Mouse (Mus musculus) hindbrain, postnatal 0 days (tissue): ENCODE measurements at regions not wholly inside any gene's neighbourhood (a gene's known extent, or its start where the extent isn't known, plus 50 kb on each side); places are given as distances from the start of the nearest gene placed in this dataset.

ENCODE experiments used
- ATAC-seq: fragments of 200-750 bp; cut with Nextera tagmentation; 2 replicates; pipeline ENCODE4 v1.8.0; 2017; ENCODE audit warnings: mild to moderate bottlenecking, moderate TSS enrichment, moderate library complexity
- DNase-seq: peaks from one replicate; pipeline ENCODE4 v3.0.0-alpha.2; 2015; ENCODE audit warnings: low spot score
- H3K27ac ChIP-seq: fragments of 300-500 bp; sonication (generic); 2 replicates; pipeline ENCODE4 v1.5.1; 2014; ENCODE audit warnings: mild to moderate bottlenecking
- H3K27me3 ChIP-seq: fragments of 300-500 bp; sonication (generic); 2 replicates; pipeline ENCODE4 v1.6.1; 2014; ENCODE audit warnings: low read length, mixed read lengths; ENCODE audit not compliant: insufficient read depth
- H3K36me3 ChIP-seq: fragments of 300-500 bp; sonication (generic); 2 replicates; pipeline ENCODE4 v1.6.1; 2014; ENCODE audit warnings: low read length, mixed read lengths; ENCODE audit not compliant: insufficient read depth
- H3K4me1 ChIP-seq: fragments of 300-500 bp; sonication (generic); 2 replicates; pipeline ENCODE4 v1.6.1; 2014; ENCODE audit warnings: antibody characterized with exemption, low read length, mixed read lengths; ENCODE audit not compliant: insufficient read depth
- H3K4me2 ChIP-seq: fragments of 300-500 bp; sonication (generic); 2 replicates; pipeline ENCODE4 v1.6.1; 2014; ENCODE audit warnings: low read depth, mild to moderate bottlenecking, low read length, moderate library complexity, mixed read lengths
- H3K4me3 ChIP-seq: fragments of 300-500 bp; sonication (generic); 2 replicates; pipeline ENCODE4 v1.5.1; 2014; ENCODE audit warnings: low read length
- H3K9ac ChIP-seq: fragments of 300-500 bp; sonication (generic); replicated peaks from 2 replicates; pipeline ENCODE4 v1.6.1; 2014; ENCODE audit warnings: mild to moderate bottlenecking, low read length, moderate library complexity, mixed read lengths
- H3K9me3 ChIP-seq: fragments of 300-500 bp; sonication (generic); 2 replicates; pipeline ENCODE4 v1.6.1; 2016; ENCODE audit warnings: low read length, mixed read lengths
- CTCF ChIP-seq: IDR thresholded peaks from 2 replicates; pipeline ENCODE4 v1.5.1; 2016; ENCODE audit warnings: antibody characterized with exemption, control low read depth, low read depth
- WGBS: fragments of 180-500 bp; shearing (Covaris S2); extraction: QIAGEN DNeasy Blood & Tissue Kit; methylation state at CpG from one replicate; pipeline ENCODE4 v1.1.7; 2014; 5-methylcytosine and 5-hydroxymethylcytosine counted together

DNA sequence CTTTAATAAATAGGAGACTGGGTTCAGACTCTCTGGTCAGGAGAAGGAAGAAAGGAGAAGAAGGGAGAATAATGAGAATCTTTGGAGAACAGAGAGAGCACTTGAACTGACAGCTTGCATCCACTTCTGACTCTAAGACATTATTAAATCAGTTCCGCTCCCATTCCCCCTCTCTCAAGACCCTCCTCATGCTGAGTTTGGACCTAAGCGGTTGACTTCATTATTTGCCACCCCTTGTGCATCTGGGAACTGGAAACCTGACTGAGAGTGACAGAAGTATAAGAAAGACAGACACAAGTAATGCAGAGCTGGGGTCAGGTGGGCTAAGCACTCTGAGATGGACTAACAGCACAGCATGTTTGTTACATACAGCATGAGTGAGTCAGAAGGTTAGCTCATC lies 80.3 kb upstream of the Khdrbs2 start:
- Histone ChIP-seq H3K4me3 (no peak overlapping the region), H3K27ac (no peak overlapping the region), H3K9me3 (no peaks in the 10 kb centered on the region), H3K4me1 (no peaks in the 10 kb centered on the region), H3K36me3 (no peaks in the 10 kb centered on the region), H3K4me2 (no peak overlapping the region), H3K27me3 (no peaks in the 10 kb centered on the region), H3K9ac (no peak overlapping the region)
- ATAC-seq, result 0 out of 2 replicates have a peak, but pooled peaks have one; percentile 15
- WGBS, result 54% methylated on average over 2 of the region's 2 CpGs
- TF ChIP-seq CTCF, result no peak
- no peak for DNase-seq

DNA sequence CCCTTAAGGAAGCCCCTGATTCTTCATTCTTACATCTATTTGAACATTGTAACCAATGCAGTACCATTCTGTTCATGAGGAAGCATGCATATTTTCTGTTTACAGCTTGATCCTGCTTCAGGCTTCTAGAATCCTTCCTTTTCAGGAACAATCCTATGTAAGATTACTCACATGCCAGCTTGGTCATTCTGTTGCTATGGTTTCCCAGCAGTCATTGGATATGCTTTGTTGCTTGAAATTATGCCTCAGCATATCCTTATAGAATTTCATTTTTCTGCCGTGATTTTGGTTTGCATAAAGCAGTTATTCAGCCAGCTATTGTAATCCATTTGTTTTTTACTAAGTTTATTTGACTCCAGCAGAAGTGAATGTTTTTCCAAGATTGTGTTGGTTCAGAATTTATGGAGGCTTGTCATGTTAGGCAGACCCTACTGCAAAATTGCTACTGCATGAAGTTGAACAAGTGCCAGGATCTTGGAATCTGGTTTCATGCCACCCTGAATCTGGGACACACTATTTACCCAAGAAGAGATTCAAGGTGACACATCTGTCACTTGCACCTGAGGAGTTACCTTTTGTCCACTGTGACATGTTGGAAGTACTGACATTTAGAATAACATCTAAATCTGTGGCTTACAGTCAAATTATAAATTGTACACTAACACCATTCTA lies 79.4 kb upstream of the Khdrbs2 start:
- no peak overlapping the region for H3K4me3 ChIP-seq
- WGBS, result 36% methylated on average over 1 of the region's 1 CpGs
- H3K9ac ChIP-seq, result no peak overlapping the region
- no peak overlapping the region; the same call in 1 of the 2 replicates for H3K27ac ChIP-seq
- no peaks in the 10 kb centered on the region for H3K9me3 ChIP-seq
- H3K4me1 ChIP-seq, result no peaks in the 10 kb centered on the region
- no peak overlapping the region for H3K4me2 ChIP-seq
- H3K36me3 ChIP-seq, result no peaks in the 10 kb centered on the region
- H3K27me3 ChIP-seq, result no peaks in the 10 kb centered on the region
- peak; percentile 62 for ATAC-seq
- no peak for TF ChIP-seq CTCF
- DNase-seq, result peak; percentile 52

DNA sequence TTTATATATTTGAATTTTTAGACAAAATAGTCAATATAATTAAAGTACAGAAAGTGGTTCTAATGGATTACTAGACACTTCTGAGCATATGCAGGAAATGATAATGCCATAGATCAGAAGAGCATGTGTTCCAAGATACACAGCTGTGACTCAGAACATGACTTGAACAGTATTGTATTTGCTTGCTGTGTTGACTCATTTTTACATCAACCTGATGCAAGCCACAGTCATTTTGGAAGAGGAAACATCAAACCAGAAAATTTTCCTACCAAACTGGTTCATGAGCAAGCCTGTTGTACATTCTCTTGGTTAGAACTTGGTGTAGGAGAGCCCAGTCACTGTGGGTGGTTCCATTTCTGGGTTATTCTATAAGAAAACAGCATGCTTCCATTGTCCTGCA lies 68.5 kb upstream of the Khdrbs2 start:
- no peak overlapping the region for H3K9ac ChIP-seq
- no peak for TF ChIP-seq CTCF
- no peak overlapping the region for H3K27ac ChIP-seq
- no peaks in the 10 kb centered on the region for H3K27me3 ChIP-seq
- H3K4me1 ChIP-seq, result no peaks in the 10 kb centered on the region
- no peaks in the 10 kb centered on the region for H3K36me3 ChIP-seq
- DNase-seq (no peak), ATAC-seq (no peak)
- H3K9me3 ChIP-seq, result no peaks in the 10 kb centered on the region
- H3K4me3 ChIP-seq, result no peak overlapping the region
- H3K4me2 ChIP-seq, result no peak overlapping the region
